Mouse (Mus musculus) frontal cortex, adult 2 months (tissue): ENCODE results near the gene Eif3d. TPM values are rescaled to one million over a fixed set of nuclear protein-coding genes. Genes with fewer than 3 reads are reported as not detected.

Experiments used
- DNase-seq, 2 experiments: peaks; one replicate each; pipeline ENCODE4 v3.0.0; 2022; ENCODE audit warnings: low spot score in 1 of 2; ENCODE audit errors: extremely low spot score in 1 of 2
- polyA plus RNA-seq: library from polyadenylated mRNA; depleted of rRNA; stranded (reverse); fragments of >200 nt; gene quantifications from 2 replicates; pipeline ENCODE4 v1.2.3, GENCODE M21; 2012

The Eif3d gene
- polyA plus RNA-seq, 1 experiment, result 113 TPM

DNA sequence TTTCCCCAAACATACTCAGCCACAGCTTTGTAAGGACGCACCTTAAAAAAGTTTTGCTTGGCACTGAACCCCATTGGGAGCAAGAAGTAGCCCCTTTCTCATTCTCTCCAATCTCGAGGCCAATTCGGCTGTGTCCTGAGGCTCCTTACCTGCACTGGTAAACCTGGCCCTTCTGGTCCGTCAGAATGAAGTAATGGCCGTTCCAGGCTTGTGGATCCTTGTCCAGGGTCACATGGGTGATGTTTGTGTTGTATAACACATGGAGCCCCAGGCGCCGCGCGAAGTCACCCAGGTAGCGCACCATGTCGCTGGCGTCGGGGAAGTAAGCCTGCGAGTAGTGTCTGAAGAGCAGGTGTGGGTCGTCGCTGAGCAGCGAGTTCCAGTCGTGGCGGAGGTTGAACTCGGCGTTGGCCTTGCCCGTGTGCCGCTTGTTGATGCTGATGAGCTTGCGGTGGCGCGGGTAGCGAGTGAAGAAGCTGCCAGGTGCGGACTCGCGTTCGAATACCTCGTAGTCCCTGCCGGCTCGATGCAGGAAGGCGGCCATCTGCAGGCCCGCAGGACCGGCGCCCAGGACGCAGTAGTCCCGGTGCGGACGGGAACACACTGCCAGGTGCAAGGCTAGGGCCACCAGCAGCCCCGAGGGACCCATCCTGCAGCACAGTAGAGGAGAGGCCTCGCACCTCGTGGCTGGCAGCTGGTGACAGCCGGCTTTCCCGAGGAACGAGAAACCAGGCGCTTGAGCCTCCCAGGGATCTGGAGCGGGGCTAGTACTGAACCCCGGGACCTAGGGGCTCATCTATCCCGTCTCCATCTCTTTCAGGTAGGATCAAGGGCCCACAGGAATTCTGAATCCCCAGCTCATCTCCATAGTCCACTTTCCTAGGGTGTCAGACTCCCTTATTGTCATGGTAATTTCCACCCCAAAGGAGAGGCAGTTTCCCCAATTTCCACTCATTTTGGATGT lies 14.9 kb downstream of the Eif3d start:
- no peak for DNase-seq

DNA sequence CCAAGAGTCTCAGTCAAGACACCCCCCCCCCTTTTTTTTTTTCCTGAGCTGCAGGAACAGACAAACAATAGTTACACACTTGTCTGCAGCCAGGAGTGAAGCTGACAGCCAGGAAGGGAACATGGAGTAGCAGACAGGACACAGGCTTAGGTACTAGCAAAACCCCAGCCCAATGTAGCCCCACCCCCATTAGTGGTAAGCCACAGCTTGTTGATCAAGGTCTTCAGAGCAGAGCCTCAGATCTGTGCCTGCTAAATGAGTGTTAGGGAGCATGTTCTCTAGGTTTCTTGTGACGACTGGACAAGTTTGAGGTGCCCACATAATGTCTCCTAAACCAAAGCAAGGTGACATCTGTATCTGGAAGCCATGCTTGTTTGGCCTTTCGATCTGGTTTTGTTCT lies 16.3 kb downstream of the Eif3d start:
- DNase-seq, result no peak

DNA sequence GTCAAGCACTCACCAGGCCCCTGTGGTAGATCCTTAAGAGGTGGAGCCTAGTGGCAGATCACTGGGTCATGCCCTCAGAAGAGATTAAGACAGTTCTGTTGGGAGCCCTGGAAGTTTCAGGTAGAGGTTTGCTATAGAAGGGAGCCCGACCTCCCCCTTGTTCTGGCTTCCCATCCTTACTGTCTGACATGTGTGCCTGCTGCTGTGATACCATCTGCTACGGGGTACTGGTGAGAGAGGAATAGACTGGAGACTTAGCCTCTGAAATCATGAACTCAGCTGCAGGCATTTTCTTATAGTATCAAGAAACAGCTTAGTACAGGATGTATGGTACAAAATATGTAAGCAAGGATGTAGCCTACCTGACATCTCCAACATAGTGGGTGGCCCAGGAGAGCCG lies 17.7 kb downstream of the Eif3d start:
- no peak for DNase-seq

DNA sequence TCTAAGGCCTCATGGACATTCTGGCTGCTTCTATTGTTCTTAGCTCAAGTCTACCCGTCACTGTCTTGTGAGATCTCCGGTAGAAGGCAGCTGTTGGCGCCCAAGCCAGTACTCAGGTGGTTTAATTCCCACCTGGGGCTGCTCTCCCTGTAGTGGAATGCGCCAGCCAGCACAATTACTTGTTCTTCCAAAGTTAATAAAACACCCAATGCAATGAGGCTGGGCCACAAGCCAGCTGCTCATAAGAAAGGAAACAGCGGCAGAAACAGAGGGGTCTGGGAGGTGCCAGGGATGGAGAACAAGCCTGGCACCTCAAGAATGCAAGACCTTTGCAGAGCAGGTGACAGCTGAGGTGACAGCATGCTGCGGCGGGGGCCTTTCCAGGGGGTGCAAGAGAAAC lies 21.6 kb downstream of the Eif3d start:
- no peak for DNase-seq

DNA sequence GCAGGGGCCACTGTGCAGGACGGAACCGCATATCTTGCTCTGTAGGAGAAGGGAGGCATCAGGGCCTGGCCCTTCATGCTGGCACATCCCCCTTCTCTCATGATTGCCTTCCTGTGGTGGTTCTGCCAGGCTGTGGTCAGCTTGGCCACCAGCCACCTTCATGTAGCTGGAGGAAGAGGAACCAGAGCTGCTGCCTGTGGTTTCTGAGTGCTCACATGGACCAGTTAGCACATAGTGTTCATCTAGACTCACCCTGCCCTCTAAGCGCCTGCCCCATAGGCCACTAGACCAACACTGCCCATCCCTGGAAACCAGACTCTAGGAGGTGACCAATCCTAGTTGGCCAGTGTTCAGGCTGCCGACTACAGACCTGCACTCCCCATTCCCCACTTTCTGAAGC lies 24.9 kb downstream of the Eif3d start:
- DNase-seq, result no peak

DNA sequence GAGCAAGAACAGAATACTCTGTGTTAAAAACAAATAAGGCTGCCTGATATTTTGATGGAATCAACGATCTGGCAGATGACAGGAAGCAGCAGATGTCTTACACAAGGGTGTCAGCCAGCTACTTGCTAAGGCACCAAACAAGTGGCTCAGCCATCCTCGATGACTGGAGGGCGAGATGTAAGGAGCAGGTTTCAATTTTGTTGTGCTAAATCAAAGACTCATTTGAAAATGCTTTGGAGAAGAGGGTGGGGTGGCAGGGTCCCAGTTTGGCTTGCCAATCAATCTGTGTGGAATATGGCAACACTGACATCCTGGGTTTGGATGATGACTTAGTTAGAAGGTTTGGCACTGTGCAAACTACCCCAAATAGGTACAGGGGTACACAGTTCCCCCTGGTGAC lies 29.1 kb downstream of the Eif3d start:
- DNase-seq, result no peak

DNA sequence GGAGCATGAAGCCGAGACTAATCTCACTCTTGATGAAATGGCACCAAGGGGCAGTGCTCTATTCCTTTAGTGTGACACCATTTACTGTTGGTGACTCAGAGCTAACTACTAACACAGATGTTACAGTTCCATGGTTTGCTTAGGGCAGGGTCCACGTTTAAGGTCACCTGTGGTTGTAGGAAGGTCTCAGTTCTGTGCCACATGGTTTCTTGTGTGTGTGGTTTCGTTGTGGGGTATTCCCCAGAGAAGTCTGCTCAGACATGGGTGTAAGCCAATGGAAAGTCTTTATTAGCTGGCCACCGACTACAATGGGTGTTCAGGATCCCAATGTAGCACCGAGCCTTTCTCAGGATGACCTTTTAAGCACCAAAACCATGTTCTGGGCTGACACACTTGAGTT lies 32.1 kb downstream of the Eif3d start:
- DNase-seq, result no peak

DNA sequence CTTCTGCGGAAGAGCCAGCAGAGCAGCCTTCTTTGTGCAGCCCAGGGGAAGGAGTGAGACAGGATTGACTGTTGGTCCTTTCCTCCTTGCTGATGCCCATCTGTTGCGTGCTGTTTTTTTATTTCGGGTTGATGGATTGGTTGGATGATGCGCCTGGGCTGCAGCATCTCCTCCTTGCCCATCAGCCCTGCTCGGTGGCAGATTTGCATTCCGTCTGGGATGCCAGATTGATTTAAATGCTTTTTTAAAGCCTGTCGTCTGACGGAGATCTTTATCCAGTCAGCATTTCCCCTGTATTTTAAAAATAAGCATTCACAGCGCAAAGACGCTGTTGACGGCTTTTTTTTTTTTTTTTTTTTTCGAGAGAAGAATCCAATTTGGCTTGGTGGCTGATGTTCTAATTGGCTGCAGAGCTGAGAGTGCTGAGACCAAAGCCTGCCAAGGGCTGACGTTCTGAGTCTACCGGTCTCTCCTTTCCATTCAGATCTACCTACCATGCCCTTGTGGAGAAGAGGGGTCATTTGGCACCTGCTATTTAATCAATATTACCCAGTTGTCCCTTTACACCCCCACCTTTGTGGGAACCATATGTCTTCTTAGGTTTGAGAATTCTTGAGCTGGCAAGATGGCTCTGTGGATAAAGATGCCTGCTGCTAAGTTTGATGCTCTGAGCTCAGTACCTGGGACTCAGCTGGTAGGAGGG lies 34.8 kb downstream of the Eif3d start:
- DNase-seq, result peak in 1 of 2 experiments; percentile 64

DNA sequence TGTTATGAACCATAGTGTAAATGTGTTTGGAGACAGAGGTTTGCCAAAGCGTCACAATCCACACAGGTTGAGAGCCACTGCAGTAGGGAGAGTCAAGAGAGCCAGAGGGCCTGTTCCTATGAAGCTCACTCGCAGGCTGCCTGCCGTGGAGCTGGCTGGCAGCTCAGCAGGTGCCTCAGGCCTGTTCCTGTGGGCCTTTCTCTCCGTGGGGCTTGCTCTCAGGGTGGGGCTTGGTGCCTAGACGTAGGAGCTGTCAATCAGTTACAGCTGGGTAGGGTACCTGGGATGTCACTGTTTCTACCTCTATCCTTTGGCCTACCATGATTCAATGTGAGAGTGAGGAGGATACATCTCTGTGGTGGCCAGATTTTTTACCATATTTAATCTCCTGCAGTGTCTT lies 35.6 kb downstream of the Eif3d start:
- DNase-seq, result no peak

DNA sequence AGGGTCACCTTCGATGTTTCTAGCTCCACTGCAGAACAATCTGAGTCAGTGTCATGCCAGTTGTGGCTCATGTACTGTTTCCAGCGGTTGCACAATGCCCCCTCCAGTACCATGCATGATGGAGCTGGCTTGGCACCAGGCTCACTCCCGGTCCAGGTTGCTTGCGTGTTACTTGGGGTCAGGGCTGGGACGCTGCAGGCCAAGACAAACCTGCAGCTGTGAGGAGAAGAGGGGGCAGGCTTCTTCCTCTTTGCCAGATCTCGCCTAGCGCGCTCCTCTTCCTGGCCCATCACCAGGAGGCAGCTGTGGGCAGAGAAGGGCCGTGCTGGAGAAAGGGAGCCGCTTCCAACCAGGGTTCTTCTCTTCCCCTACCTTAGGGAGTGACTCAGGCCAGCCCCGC lies 36.3 kb downstream of the Eif3d start:
- peak in 1 of 2 experiments; percentile 27 for DNase-seq

DNA sequence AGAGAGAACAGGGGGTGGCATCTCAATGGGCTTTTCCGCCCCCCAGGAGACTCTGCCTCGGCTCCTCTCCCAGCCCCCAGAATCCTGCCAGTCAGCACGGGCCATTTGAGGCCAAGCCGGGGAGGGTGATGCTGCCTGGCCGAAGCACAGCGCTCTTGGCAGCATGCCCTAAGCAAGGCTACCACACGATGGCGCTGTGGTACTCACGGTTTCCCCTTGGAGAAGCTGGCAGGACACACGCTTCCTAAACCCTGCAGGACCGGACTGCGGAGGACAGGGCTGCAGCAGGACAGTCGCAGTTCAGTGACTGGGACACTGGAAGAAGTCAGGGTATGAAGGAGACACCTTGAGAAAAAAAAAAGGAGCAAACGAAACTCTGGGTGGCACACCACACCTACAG lies 36.8 kb downstream of the Eif3d start:
- DNase-seq, result peak; percentile 94 to 100

DNA sequence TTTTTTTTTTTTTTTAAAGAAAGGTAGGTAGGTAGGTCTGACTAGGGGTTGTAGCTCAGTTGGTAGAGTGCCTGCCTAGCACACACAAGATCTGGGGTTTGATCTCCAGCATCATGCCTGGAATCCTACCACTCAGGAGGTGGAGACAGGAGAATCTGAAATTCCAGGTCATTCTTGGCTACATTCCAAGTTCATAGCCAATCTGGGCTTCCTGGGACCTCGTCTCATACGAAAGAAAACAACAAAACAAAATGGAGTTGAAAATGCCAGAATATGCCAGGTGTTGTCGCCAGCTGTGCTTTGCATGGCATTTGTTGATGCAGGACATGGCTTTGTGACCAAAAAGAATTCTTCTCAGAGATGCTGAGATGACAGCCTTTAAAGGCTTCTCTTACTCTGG lies 37.4 kb downstream of the Eif3d start:
- DNase-seq, result no peak

DNA sequence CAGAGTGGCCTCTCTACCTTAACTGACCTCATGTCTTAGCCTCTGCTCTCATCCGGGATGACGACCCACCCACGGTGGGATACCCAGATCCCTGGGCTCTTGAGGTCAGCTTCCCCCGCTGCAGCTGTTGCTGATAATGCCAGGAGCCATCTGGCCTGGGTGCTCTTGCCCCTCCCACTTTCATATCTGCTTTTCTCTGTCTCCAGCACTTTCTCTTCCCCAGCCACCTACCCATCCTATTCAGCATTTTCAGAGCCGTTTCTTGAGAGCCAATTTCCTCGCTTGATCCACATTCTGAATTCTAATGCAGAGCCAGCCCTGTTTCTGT lies 39.0 kb downstream of the Eif3d start:
- no peak for DNase-seq

DNA sequence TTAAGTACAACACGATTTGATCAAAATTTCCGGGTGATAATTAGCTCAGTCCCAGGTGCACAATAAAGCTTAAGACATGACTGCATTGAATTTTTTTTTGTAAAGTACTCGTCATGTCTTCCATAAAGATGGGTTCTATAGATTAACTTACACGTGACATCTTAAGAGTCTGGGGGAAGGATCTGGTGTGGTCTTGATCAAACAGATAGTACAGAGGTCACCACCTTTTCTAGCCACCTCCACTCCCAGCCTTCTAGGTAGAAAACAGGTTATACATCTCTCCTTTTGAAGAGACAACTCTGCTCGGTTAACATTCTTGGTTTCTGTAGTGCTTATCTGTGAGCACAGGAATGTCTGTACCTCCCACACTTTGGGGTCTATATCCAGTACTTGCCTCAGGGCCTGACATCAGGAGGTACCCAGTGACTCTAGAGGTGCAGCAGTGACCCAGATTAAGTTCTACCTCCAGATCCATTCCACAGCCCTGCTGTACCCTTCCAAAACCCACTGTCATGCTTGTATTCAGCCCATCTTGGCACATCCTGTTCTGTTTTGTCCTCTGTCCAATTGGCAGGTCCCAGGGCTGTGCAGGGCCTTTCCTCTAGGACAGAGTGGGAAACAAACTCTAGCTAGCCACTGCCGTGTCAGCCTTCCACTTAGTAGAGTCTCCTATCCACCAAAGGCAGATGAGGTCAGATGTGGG lies 39.5 kb downstream of the Eif3d start:
- DNase-seq, result no peak

DNA sequence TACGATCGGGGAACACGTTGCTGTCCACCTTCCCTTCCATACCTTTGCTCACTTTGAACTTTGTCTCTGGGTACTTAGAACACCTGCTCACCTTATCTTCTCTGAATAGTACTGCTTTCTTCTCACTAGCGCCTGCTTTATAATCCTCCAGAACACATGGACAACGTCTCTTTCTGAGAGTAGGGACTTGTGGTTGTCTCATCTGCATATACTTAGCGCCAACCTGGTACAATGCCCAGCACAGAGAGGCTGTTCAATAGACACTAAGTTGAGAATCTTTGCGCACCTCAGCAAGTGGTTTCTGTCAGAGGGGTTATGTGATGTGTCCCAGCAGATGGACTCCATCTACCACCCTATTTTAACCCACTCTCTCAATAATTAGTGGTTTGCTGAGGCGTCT lies 40.8 kb downstream of the Eif3d start:
- no peak for DNase-seq

DNA sequence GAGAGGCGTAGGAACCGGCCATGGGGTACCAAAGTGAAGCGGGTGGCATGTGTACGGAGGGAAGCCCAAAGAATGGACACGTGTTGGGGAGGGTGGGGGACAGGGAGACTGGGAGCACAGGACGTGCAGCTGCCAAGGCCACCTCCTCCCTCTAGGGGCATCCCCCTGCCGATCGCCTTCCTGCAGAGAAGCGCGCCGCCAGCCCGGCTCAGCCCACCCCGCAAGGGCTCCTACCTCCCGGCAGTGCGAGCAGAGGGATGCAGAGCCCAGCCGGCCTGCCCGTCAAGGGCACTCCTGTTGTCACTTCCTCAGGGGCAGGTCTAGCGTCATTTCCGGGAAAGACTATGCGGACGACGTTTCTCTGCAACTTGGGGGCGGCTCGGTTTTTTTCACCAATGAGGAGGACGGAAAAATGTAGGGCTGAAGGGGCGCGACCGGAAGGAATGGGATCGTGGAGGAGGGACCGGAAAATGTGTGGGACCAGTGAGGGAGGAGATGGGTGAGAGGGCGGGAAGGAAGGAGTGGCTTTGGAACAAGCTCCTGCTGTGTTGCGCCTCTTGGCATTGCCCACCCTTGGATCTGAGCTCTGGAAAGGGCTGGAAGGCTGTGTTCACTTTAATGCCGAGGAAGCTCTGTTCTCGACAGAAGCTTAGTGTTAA lies 41.8 kb downstream of the Eif3d start, which contains the start of gene Txn2:
Txn2 (minus strand) TSS at position 334 of the 659 bp plus-strand sequence.
- peak; percentile 98 to 99 for DNase-seq

DNA sequence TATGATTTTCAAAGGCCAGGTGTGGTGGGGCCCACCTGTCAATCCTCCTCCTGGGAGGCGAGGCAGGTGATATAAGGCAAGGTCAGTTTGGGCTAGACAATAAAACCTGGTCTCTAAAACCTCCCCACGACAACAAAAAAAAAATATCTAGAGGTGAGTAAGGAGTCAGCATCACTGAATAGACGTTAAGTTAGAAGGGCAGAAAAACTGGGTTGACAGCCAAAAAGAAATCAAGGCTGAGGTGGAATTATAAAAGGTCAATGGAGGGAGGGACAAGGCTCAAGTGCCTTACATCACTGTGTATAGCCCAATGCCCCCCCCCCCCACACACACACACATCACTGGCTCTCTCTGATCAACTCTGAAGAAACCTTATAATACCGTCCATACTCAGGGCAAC lies 42.5 kb downstream of the Eif3d start:
- DNase-seq, result no peak

DNA sequence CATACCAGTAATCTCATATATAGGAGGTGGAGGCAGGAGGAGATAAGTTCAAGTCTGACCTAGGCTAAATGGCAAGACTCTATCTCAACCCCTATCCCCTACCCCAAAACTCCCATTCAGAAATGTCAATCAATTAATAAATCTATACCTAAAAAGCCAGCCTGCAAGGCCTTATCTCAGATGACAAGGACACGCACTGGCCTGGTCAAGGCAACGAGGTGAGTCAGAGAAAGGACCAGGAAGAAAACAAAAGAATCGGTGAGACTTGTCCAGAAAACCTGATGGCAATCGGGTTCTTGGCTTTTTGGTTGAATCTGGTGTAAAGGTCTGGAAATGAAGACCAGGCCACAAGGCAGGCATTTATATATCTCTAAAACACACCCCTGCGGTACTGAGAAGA lies 43.7 kb downstream of the Eif3d start:
- no peak for DNase-seq

DNA sequence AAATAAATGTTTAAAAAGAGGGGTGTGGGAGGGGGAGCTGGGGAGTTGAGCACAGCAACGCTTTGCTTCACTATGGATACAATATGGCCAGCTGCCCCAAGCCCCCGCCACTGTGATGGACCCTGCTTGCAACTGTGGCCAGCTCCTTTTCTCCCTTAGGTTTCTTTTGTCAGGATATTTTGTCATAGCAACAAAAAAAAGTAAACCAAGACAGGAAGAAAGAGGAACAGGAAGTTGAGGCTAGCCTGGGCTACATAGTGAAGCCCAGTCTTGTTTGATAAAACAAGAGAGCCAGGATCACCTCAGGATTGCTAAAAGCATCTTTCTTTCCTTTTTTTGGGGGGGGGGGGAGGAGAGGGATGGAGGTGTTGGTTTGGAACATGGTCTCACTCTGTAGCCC lies 45.4 kb downstream of the Eif3d start:
- no peak for DNase-seq

DNA sequence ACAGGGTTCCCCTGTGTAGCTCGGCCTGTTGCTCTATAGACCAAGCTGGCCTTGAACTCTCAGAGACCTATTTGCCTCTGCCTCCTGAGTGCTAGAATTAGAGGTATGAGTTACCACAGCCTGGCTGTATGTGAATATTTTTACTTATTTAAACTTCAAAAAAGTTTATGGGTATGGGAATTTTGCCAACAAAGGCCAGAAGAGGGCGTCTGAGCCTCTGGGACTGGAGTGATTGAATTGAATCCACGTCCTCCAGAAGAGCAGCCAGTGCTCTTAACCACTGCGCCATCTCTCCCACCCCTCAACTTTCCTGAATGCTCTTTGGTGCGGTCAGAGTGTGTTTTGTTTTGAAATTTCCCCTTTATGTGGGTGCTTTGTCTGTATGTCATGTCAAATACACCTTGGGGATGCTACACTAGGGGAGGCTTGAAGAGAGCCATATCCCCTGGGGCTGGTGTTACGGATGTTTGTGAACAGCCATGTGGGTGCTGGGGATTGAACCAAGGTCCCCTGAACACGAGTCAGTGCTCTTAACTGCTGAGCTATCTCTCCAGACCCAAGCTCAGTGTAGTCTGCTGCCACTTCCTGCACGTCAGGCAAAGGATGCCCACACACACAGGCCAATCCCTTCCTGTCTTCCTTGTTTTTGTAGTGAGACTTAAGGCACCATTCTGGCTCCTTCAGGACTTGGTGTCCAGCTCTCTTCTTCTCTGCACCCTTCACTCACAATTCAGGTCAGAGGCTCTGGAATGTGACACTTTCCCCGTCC lies 47.2 kb downstream of the Eif3d start:
- no peak for DNase-seq
